ENCODE assay signal across 21 mouse cellular contexts in genomic region chr6:8877373-8878070, GRCm38 (mm10).
DNase-seq lines count a peak whose midpoint lies in the region; ATAC-seq lines count a peak whose summit lies in the region.
"Had no signal": no experiment of that assay in that cellular context is flagged by ENCODE, and none has a peak within 500 bp of the region (broad histone marks: within the 10 kb centered on the region; RNA-seq: fewer than 3 reads in every experiment).

No protein-coding gene starts in this region.

- no peak overlapping the region for H3K9ac ChIP-seq in forebrain, embryonic 14.5 days (ENCODE audit: low read length)
- H3K9ac ChIP-seq in forebrain, embryonic 11.5 days (ENCODE audit: low read length) = no peak overlapping the region
- H3K9ac ChIP-seq in midbrain, embryonic 13.5 days (replicated peaks) = no peak overlapping the region
- H3K9ac ChIP-seq: embryonic facial prominence, embryonic 12.5 days; heart, embryonic 12.5 days; limb, embryonic 15.5 days; stomach, embryonic 15.5 days had no signal

- H3K4me2 ChIP-seq in forebrain, embryonic 14.5 days (ENCODE audit: low read length) = peak overlapping the region; percentile 5; the same call in 1 of the 2 replicates
- H3K4me2 ChIP-seq in forebrain, embryonic 11.5 days (ENCODE audit: low read depth, low read length, severe bottlenecking) = no peak overlapping the region
- H3K4me2 ChIP-seq in midbrain, embryonic 13.5 days (replicated peaks) = no peak overlapping the region; the same call in 1 of the 2 replicates
- H3K4me2 ChIP-seq: embryonic facial prominence, embryonic 12.5 days; heart, embryonic 12.5 days; limb, embryonic 15.5 days; stomach, embryonic 15.5 days had no signal

- peak; percentile 23 for DNase-seq in forebrain, embryonic 14.5 days (ENCODE audit: low spot score)
- no peak for DNase-seq in forebrain, embryonic 11.5 days (ENCODE audit: low spot score)
- DNase-seq in urinary bladder, postnatal 14 days (ENCODE audit: low spot score) = peak; percentile 2
- DNase-seq in urinary bladder, adult 2 months (ENCODE audit: low spot score) = no peak
- DNase-seq in cerebellum, postnatal 36 days = no peak
- no peak for DNase-seq in right cerebral cortex, adult 2 months (ENCODE audit: low spot score in 2 of 2)
- no peak for DNase-seq in lung, postnatal 10 days
- DNase-seq: B cell, adult 2 months; cerebellum, adult 8-10 months; gastrocnemius, postnatal 25 days; layer of hippocampus, adult 9-11 months; right cerebral cortex, postnatal 25 days; thymus, postnatal 36 days had no signal

- no peak overlapping the region for H3K4me3 ChIP-seq in forebrain, embryonic 14.5 days (ENCODE audit: low read depth, low read length)
- no peak overlapping the region for H3K4me3 ChIP-seq in forebrain, embryonic 11.5 days (ENCODE audit: low read depth, low read length)
- no peak overlapping the region for H3K4me3 ChIP-seq in midbrain, embryonic 13.5 days (replicated peaks)
- H3K4me3 ChIP-seq: embryonic facial prominence, embryonic 12.5 days; heart, embryonic 12.5 days; limb, embryonic 15.5 days; stomach, embryonic 15.5 days had no signal

- H3K27ac ChIP-seq in forebrain, embryonic 14.5 days (ENCODE audit: low read depth, low read length) = peak overlapping the region; percentile 5; the same call in 1 of the 2 replicates
- H3K27ac ChIP-seq in forebrain, embryonic 11.5 days (ENCODE audit: low read depth, low read length) = no peak overlapping the region
- H3K27ac ChIP-seq in midbrain, embryonic 13.5 days = peak overlapping the region; percentile 17; the same call in 1 of the 2 replicates
- H3K27ac ChIP-seq: embryonic facial prominence, embryonic 12.5 days; kidney, postnatal 0 days; limb, embryonic 15.5 days; stomach, embryonic 15.5 days had no signal

- WGBS in forebrain, embryonic 14.5 days = 41% methylated on average over 11 of the region's 11 CpGs
- 47% methylated on average over 11 of the region's 11 CpGs for WGBS in forebrain, embryonic 11.5 days
- WGBS in midbrain, embryonic 13.5 days = 50% methylated on average over 11 of the region's 11 CpGs

- ATAC-seq in forebrain, embryonic 14.5 days = 0 out of 2 replicates have a peak, but pooled peaks have one; percentile 37
- no peak for ATAC-seq in forebrain, embryonic 11.5 days (replicated peaks; ENCODE audit: low FRiP score)
- peak; percentile 66 for ATAC-seq in midbrain, embryonic 13.5 days
- ATAC-seq: inflammation-experienced regulatory T-cells, adult 6 months; lung, postnatal 0 days had no signal

- H3K36me3 ChIP-seq in forebrain, embryonic 14.5 days (ENCODE audit: control insufficient read depth, insufficient read depth, low read length) = no peaks in the 10 kb centered on the region
- no peaks in the 10 kb centered on the region for H3K36me3 ChIP-seq in forebrain, embryonic 11.5 days (ENCODE audit: control insufficient read depth, insufficient read depth, low read length)
- H3K36me3 ChIP-seq in midbrain, embryonic 13.5 days = no peaks in the 10 kb centered on the region
- H3K36me3 ChIP-seq: embryonic facial prominence, embryonic 12.5 days; heart, embryonic 12.5 days; limb, embryonic 15.5 days; stomach, embryonic 15.5 days had no signal

- H3K27me3 ChIP-seq in forebrain, embryonic 14.5 days (replicated peaks; ENCODE audit: control insufficient read depth, insufficient read depth, low read length) = no peaks in the 10 kb centered on the region
- no peaks in the 10 kb centered on the region for H3K27me3 ChIP-seq in forebrain, embryonic 11.5 days (ENCODE audit: control insufficient read depth, insufficient read depth, low read length)
- no peaks in the 10 kb centered on the region for H3K27me3 ChIP-seq in midbrain, embryonic 13.5 days
- H3K27me3 ChIP-seq: embryonic facial prominence, embryonic 12.5 days; heart, embryonic 12.5 days; limb, embryonic 15.5 days; stomach, embryonic 15.5 days had no signal

- no peaks in the 10 kb centered on the region for H3K9me3 ChIP-seq in forebrain, embryonic 14.5 days (replicated peaks; ENCODE audit: control insufficient read depth, low read length)
- H3K9me3 ChIP-seq in forebrain, embryonic 11.5 days (ENCODE audit: control insufficient read depth, low read length) = no peaks in the 10 kb centered on the region
- H3K9me3 ChIP-seq in midbrain, embryonic 13.5 days = no peaks in the 10 kb centered on the region
- H3K9me3 ChIP-seq: embryonic facial prominence, embryonic 12.5 days; heart, embryonic 12.5 days; limb, embryonic 15.5 days; stomach, embryonic 15.5 days had no signal

- no peaks in the 10 kb centered on the region for H3K4me1 ChIP-seq in forebrain, embryonic 14.5 days (ENCODE audit: control insufficient read depth, insufficient read depth, low read length)
- H3K4me1 ChIP-seq in forebrain, embryonic 11.5 days (replicated peaks; ENCODE audit: control insufficient read depth, insufficient read depth, low read length) = no peaks in the 10 kb centered on the region
- H3K4me1 ChIP-seq in midbrain, embryonic 13.5 days (replicated peaks) = peaks cover 9% of the 10 kb centered on the region; the same call in 1 of the 2 replicates
- H3K4me1 ChIP-seq: embryonic facial prominence, embryonic 12.5 days; heart, embryonic 12.5 days; limb, embryonic 15.5 days; stomach, embryonic 15.5 days had no signal

Comparison
In these comparisons a context has a peak if more than half of its experiments do, and no peak if none do; other contexts are left out.
1. DNase-seq: peak in forebrain, embryonic 14.5 days (single experiment) and urinary bladder, postnatal 14 days (single experiment); none in forebrain, embryonic 11.5 days (single experiment), urinary bladder, adult 2 months (single experiment), cerebellum, postnatal 36 days (0 of 2), right cerebral cortex, adult 2 months (0 of 2) and lung, postnatal 10 days (single experiment).